Mouse (Mus musculus): ENCODE data around the gene Vmn2r48. TPM values are rescaled to one million over a fixed set of nuclear protein-coding genes. Genes with fewer than 3 reads are reported as not detected.
"Not testable (repeated sequence)": the region's sequence is repeated elsewhere in the genome, so short reads cannot be mapped to it uniquely, and the experiment has no call there.

The Vmn2r48 gene
- polyA plus RNA-seq (2012; rRNA removed) = not detected in 2 replicates

DNA sequence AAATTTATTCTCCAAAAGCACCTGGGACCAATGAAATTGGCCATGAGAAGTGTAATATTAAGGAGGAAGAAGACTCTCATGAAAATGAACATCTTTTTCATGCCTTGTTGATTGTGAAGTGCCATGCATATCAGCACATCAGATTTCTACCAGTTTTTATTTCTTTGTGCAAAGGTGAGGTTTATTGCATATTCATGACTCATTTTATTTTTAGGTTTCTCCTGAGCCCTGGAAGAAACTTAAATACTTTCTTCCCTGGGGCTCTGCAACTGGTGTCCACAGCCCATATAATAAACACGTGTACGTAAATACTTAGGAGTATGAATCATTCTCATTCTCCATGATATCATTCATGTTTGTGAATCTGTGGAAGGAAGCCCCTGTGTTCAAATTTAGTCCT is at the start of gene Vmn2r48:
TSS of gene Vmn2r48 (minus strand) at position 101 of the 400 bp plus-strand sequence.
- DNase-seq (ENCODE audit: low read depth) = not testable (repeated sequence)

DNA sequence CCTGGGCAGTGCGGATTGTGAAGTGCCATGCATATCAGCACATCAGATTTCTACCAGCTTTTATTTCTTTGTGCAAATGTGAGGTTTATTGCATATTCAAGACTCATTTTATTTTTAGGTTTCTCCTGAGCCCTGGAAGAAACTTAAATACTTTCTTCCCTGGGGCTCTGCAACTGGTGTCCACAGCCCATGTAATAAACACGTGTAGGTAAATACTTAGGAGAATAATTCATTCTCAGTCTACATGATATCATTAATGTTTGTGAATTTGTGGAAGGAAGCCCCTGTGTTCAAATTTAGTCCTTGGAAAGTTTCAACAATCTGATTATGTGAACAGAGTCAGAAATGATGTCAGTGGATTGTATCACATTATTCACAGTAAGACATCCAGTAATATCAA is 38.8 kb upstream of the Vmn2r48 start, which contains the start of gene Vmn2r49:
TSS of gene Vmn2r49 (minus strand) at position 101 of the 400 bp plus-strand sequence.
- not testable (repeated sequence) for DNase-seq (ENCODE audit: low read depth)

Other genes starting within 250 kb of the Vmn2r48 start
- not detected in 2 replicates for gene Vmn2r46, start 183.0 kb downstream of the Vmn2r48 start, polyA plus RNA-seq (2012; rRNA removed)
- not detected in 2 replicates for gene Vmn2r47, start 112.3 kb downstream of the Vmn2r48 start, polyA plus RNA-seq (2012; rRNA removed)
- gene Vmn2r49, start 38.7 kb upstream of the Vmn2r48 start, polyA plus RNA-seq (2012; rRNA removed) = not detected in 2 replicates
- gene Vmn2r50, start 99.7 kb upstream of the Vmn2r48 start, polyA plus RNA-seq (2012; rRNA removed) = not detected in 2 replicates
- gene Vmn2r51, start 152.2 kb upstream of the Vmn2r48 start, polyA plus RNA-seq (2012; rRNA removed) = not detected in 2 replicates
- not detected in 2 replicates for gene Vmn2r52, start 223.0 kb upstream of the Vmn2r48 start, polyA plus RNA-seq (2012; rRNA removed)